Mouse (Mus musculus) heart, adult 2 months (tissue): ENCODE data around the gene Atp13a1. TPM values are rescaled to one million over a fixed set of nuclear protein-coding genes. Genes with fewer than 3 reads are reported as not detected.
A peak's percentile ranks its signal among the peaks of the same experiment; 100 is the strongest.

ENCODE experiments used
- DNase-seq, 2 experiments: peaks; one replicate each; pipeline ENCODE4 v3.0.0; 2021
- H3K27ac ChIP-seq: fragments of 200-600 bp; 2 replicates; pipeline ENCODE4 v1.8.1; 2022
- H3K27me3 ChIP-seq: fragments of 200-500 bp; 2 replicates; pipeline ENCODE4 v1.6.1; 2012; ENCODE audit warnings: mild to moderate bottlenecking, low read length, inconsistent platforms, mixed read lengths; ENCODE audit not compliant: control insufficient read depth, insufficient read depth
- H3K36me3 ChIP-seq: fragments of 200-500 bp; 2 replicates; pipeline ENCODE4 v1.6.1; 2012; ENCODE audit warnings: low read length, inconsistent platforms; ENCODE audit not compliant: control insufficient read depth, insufficient read depth
- H3K4me1 ChIP-seq: fragments of 200-500 bp; 2 replicates; pipeline ENCODE4 v1.6.1; 2011; ENCODE audit warnings: low read length; ENCODE audit not compliant: control insufficient read depth, insufficient read depth
- H3K4me3 ChIP-seq: fragments of 200-600 bp; 2 replicates; pipeline ENCODE4 v1.8.1; 2022
- H3K79me2 ChIP-seq: fragments of 200-500 bp; replicated peaks from 2 replicates; pipeline ENCODE4 v1.6.1; 2012; ENCODE audit warnings: mild to moderate bottlenecking, inconsistent platforms, low read length, moderate library complexity, mixed read lengths; ENCODE audit not compliant: control insufficient read depth, insufficient read depth
- H3K9ac ChIP-seq: fragments of 200-500 bp; 2 replicates; pipeline ENCODE4 v1.6.1; 2012; ENCODE audit warnings: low read depth, mild to moderate bottlenecking, control low read depth, inconsistent platforms, low read length, mixed read lengths
- CTCF ChIP-seq: fragments of 200-600 bp; IDR thresholded peaks from 2 replicates; pipeline ENCODE4 v1.8.1; 2022; ENCODE audit warnings: antibody characterized with exemption, mild to moderate bottlenecking, moderate library complexity
- EP300 ChIP-seq: fragments of 200-500 bp; IDR thresholded peaks from 2 replicates; pipeline ENCODE4 v1.6.1; 2011; ENCODE audit warnings: low read depth, low read length, control low read depth; ENCODE audit not compliant: insufficient read depth
- POLR2A ChIP-seq: fragments of 200-500 bp; IDR thresholded peaks from 2 replicates; pipeline ENCODE4 v1.6.1; 2011; ENCODE audit warnings: mild to moderate bottlenecking, low read depth, low read length, control low read depth; ENCODE audit not compliant: insufficient read depth
- WGBS: fragments of 180-500 bp; shearing (Covaris S2); methylation state at CpG from one replicate; pipeline ENCODE4 v1.1.7; 2018; 5-methylcytosine and 5-hydroxymethylcytosine counted together
- intact Hi-C: fragments of 180-260 bp; cut with DNase I; formaldehyde crosslinking; loops from one replicate; pipeline ENCODE4 v1.15.1; 2025
- polyA plus RNA-seq: library from polyadenylated mRNA; depleted of rRNA; stranded (reverse); fragments of >200 nt; gene quantifications from 2 replicates; pipeline ENCODE4 v1.2.3, GENCODE M21; 2012
- total RNA-seq, 2 experiments: library from RNA; stranded (reverse); gene quantifications; 2 replicates each; pipeline ENCODE4 v1.2.3; 2021

Gene Atp13a1
- total and polyA plus RNA-seq, 3 experiments: 12.9 to 26.5 (median 14.7) TPM

DNA sequence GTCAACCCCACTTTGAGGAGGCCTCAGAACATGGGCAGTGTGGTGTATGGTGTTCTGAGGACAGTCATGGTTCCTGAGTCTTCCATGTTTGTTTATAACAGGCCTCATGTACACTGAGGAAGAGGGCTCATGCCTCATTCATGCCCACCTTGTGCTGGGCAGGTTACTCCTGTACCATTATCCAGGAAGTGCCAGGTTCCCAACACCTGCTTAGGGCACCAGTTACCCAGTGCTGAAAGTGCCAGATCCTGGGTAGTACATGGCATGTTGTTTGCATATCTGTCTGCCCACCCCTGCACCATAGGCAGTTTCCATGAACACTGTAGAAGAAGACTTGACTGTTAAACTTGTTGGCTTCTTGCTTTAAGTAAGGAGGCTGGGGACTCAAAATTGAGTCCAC, 11.3 kb downstream of the Atp13a1 start:
- Histone ChIP-seq H3K36me3 (no peaks in the 10 kb centered on the region), H3K27ac (no peak overlapping the region), H3K9ac (no peak overlapping the region), H3K4me1 (no peaks in the 10 kb centered on the region), H3K4me3 (no peak overlapping the region), H3K27me3 (no peaks in the 10 kb centered on the region), H3K79me2 (no peaks in the 10 kb centered on the region)
- intact Hi-C loops: no loop called here
- TF ChIP-seq CTCF: no peak
- TF ChIP-seq POLR2A: no peak
- no peak for TF ChIP-seq EP300
- no peak for DNase-seq

DNA sequence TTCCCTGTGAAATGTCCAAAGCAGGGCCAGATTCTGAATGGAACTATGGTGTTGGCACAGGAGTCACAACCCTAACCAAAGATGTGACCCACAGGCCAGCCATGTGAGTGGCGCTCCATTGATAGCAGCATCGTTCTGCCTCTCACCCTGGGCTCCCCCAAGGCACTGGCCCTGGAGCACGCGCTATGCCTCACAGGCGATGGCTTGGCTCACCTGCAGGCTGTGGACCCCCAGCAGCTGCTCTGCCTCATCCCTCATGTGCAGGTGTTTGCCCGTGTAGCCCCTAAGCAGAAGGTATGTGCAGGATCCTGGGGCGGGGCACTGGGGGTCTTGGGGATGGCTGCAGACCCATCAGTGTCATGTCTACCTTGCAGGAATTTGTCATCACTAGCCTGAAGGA, 12.4 kb downstream of the Atp13a1 start:
- peak in 1 of 2 experiments; percentile 11 for DNase-seq
- Histone ChIP-seq H3K36me3 (no peaks in the 10 kb centered on the region), H3K9ac (no peak overlapping the region), H3K4me1 (no peaks in the 10 kb centered on the region), H3K27me3 (no peaks in the 10 kb centered on the region), H3K27ac (no peak overlapping the region), H3K79me2 (no peaks in the 10 kb centered on the region), H3K4me3 (no peak overlapping the region)
- TF ChIP-seq POLR2A: no peak
- no peak for TF ChIP-seq CTCF
- TF ChIP-seq EP300: no peak
- 93% methylated on average over 7 of the region's 7 CpGs for WGBS
- intact Hi-C loops: no loop called here

DNA sequence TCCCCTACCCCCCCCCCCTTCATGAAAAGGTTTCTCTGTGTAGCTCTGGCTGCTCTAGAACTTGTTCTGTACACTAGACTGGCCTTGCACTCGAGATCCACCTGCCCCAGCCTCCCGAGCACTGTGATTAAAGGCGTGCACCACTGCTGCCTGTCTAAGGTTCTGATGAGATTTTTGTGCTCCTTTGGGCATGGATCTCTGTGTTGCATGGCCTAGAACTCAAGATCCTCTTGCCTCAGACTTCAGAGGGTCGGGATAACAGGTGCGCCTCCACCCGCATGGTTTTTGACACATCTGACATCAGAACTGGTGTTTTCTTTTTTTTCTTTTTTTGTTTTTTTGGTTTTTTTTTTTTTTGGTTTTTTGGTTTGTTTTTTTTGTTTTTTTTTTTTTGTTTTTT, 13.6 kb downstream of the Atp13a1 start:
- intact Hi-C loops: no loop called here
- peaks cover 2% of the 10 kb centered on the region for H3K4me1 ChIP-seq
- no peaks in the 10 kb centered on the region for H3K36me3 ChIP-seq
- no peak for DNase-seq
- H3K9ac ChIP-seq: no peak overlapping the region
- no peaks in the 10 kb centered on the region for H3K79me2 ChIP-seq
- TF ChIP-seq EP300: no peak
- H3K4me3 ChIP-seq: no peak overlapping the region
- H3K27me3 ChIP-seq: no peaks in the 10 kb centered on the region
- H3K27ac ChIP-seq: no peak overlapping the region
- 91% methylated on average over 6 of the region's 6 CpGs for WGBS

DNA sequence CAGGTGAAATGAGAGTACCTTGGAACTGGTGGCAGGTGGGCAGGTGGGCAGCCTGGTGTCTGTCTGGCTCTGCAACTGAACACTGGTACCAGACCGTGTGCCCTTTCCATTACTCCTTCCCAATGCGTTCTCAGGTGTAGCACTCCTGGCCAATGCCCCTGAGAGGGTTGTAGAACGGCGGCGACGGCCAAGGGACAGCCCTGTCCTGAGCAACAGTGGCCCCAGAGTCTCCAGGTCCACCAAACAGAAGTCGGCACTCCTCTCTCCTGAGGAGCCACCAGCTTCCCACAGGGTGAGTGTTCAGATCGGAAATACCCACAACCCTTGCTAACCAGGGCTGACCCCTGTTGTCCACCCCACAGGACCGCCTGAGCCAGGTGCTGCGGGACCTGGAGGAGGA, 14.1 kb downstream of the Atp13a1 start:
- no peaks in the 10 kb centered on the region for H3K36me3 ChIP-seq
- TF ChIP-seq POLR2A (no peak), CTCF (no peak), EP300 (no peak)
- DNase-seq: peak in 1 of 2 experiments; percentile 15

DNA sequence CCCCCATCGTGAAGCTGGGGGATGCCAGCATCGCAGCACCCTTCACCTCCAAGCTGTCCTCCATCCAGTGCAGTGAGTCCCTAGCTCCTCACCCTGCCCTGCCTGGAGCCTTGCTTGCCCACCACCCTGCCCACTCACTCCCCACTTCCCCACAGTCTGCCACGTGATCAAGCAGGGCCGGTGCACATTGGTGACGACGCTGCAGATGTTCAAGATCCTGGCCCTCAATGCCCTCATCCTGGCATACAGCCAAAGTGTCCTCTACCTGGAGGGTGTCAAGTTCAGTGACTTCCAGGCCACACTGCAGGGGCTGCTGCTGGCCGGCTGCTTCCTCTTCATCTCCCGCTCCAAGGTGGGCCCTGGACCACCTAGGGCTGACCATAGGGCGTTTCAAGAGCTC, 14.5 kb downstream of the Atp13a1 start:
- intact Hi-C loops: no loop called here
- TF ChIP-seq CTCF (no peak), POLR2A (no peak), EP300 (no peak)
- DNase-seq: peak in 1 of 2 experiments; percentile 15
- H3K36me3 ChIP-seq: no peaks in the 10 kb centered on the region
- no peak overlapping the region for H3K27ac ChIP-seq
- H3K4me1 ChIP-seq: peaks cover 2% of the 10 kb centered on the region
- no peak overlapping the region for H3K9ac ChIP-seq
- whole genome bisulfite sequencing: 84% methylated on average over 9 of the region's 9 CpGs
- H3K79me2 ChIP-seq: no peaks in the 10 kb centered on the region
- no peak overlapping the region for H3K4me3 ChIP-seq
- no peaks in the 10 kb centered on the region for H3K27me3 ChIP-seq

More for the DNA sequence above, 14.1 kb downstream of the Atp13a1 start:
- Histone ChIP-seq H3K79me2 (no peaks in the 10 kb centered on the region), H3K4me3 (no peak overlapping the region), H3K4me1 (peaks cover 2% of the 10 kb centered on the region), H3K27ac (no peak overlapping the region), H3K27me3 (no peaks in the 10 kb centered on the region), H3K9ac (no peak overlapping the region)
- intact Hi-C loops: no loop called here
- WGBS: 94% methylated on average over 10 of the region's 10 CpGs

DNA sequence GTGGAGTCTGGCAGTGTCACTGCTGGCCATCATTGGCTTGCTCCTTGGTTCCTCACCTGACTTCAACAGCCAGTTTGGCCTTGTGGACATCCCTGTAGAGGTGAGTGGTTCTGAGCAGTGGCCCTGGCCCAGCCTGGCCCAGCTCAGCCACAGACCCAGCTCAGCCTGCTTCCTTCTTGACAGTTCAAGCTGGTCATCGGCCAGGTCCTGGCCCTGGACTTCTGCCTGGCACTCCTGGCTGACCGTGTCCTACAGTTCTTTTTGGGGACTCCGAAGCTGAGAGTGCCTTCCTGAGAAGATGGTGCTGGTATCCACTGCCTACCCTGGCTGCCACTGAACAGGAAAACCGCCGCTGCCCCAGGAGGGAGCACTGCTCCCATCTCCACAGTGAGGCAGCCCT, 16.3 kb downstream of the Atp13a1 start:
- Histone ChIP-seq H3K9ac (no peak overlapping the region), H3K27me3 (no peaks in the 10 kb centered on the region), H3K79me2 (no peaks in the 10 kb centered on the region), H3K4me3 (no peak overlapping the region), H3K36me3 (no peaks in the 10 kb centered on the region), H3K27ac (no peak overlapping the region), H3K4me1 (peaks cover 2% of the 10 kb centered on the region)
- DNase-seq: peak in 1 of 2 experiments; percentile 27
- intact Hi-C loops: no loop called here
- no peak for TF ChIP-seq CTCF
- TF ChIP-seq POLR2A: no peak
- no peak for TF ChIP-seq EP300
- 73% methylated on average over 5 of the region's 5 CpGs for WGBS
